Mouse (Mus musculus): ENCODE results near the gene Atp2a3. TPM values are rescaled to one million over a fixed set of nuclear protein-coding genes. Genes with fewer than 3 reads are reported as not detected.
A peak's percentile ranks its signal among the peaks of the same experiment; 100 is the strongest.

Atp2a3 gene
- polyA plus RNA-seq, 1 experiment from 2014 or later = 0.68 TPM

DNA sequence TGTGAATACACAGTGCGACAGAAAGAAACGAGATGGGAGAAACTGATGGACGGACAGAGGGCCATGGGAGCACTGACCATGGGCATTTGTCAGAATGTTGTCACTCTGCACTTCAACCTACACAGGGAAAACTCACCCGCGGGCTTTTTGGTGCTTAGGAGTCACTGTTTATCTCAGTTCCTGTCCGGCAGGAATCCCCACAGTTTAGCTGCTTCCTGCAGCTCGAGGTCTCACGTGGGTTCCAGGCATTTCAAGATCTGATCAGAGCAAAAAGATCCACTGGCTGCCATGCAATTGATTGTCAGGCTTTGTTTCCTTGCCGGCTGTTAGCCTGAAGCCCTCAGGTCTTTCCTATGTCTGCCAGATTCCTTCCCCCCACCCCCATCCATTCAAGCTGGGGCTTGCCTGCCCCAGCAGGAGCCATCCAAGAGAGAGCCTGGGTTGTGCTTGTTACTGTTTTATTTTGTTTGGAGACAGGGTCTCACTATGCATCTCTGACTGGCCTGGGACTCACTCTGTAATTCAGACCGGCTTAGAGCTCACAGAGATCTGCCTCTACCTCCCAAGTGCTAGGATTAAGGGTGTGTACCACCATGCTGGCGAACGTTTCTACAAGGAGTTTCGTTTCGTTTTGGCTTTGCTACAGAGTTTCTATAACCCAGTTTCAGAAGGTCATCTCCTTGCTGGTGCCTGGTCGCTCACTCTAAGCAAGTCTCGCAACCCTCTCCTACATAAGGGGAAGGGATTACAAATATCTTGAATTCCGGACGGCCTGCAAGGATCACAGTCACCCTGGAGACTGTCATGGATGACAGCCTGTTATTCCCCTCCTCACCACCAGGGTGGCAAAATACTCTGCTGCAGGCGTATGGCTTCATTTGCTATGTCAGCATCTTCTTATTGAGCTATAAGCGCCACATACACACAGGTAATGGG lies 20.5 kb upstream of the Atp2a3 start:
- no peak overlapping the region for H3K9ac ChIP-seq (ENCODE audit: low read depth, low read length)
- no peaks in the 10 kb centered on the region for H3K36me3 ChIP-seq (ENCODE audit: control insufficient read depth, insufficient read depth, low read length)
- H3K4me1 ChIP-seq (replicated peaks; ENCODE audit: control insufficient read depth, insufficient read depth, low read length) = no peaks in the 10 kb centered on the region
- ATAC-seq (ENCODE audit: low FRiP score) = peak; percentile 53; the same call in 1 of the 2 replicates
- peak overlapping the region; percentile 22; the same call in 1 of the 2 replicates for H3K4me3 ChIP-seq (ENCODE audit: low read depth, low read length)
- H3K27me3 ChIP-seq (ENCODE audit: control insufficient read depth, insufficient read depth, low read length) = no peaks in the 10 kb centered on the region
- no peaks in the 10 kb centered on the region for H3K9me3 ChIP-seq (ENCODE audit: control insufficient read depth, low read length)
- DNase-seq (ENCODE audit: low spot score) = peak; percentile 70
- 34% methylated on average over 20 of the region's 20 CpGs for WGBS
- H3K27ac ChIP-seq (ENCODE audit: low read depth, low read length) = no peak overlapping the region
- peak overlapping the region; percentile 21 for H3K4me2 ChIP-seq (replicated peaks; ENCODE audit: low read depth, low read length)

DNA sequence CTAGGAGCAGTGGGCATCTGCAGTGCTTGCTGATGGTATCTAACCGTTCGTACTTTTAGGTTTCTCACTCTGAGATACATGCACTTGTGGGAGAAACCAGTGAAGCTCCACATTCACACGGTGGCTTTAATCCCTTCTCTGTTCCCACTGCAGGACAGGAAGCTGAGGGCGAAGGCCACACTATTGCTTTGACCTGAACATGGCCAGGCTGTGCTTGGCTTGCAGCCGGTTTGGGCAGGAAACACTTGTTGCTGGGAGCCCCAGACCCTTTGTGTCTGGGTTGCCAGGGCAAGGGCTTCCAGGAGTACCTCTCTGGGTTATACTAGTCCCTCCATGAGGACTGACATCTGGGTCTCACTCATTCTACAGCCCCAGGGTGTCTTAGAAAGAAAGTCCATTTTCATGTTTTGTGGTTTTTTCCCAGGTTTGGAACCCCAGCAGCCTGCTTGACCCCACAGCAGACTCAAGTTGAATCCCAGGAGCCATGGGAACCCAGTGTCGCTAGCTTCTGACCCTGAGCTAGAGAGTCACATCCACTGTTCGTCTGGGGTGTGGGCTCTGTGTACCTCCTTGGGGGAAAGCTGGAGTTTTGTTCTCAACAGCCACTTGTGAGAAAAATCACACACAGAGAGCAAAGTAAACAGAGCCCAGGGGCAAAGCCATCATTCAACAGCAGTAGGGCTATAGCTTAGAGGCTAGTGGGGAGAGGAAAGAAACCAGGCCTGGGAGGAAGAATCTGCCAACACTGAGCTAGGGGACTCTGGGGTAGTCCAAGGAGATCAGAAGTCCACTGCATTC lies 15.8 kb upstream of the Atp2a3 start:
- DNase-seq (ENCODE audit: low spot score) = no peak
- 57% methylated on average over 7 of the region's 7 CpGs for WGBS
- ATAC-seq (ENCODE audit: low FRiP score) = no peak
- Histone ChIP-seq H3K36me3 (ENCODE audit: control insufficient read depth, insufficient read depth, low read length) (no peaks in the 10 kb centered on the region), H3K4me2 (replicated peaks; ENCODE audit: low read depth, low read length) (no peak overlapping the region), H3K27me3 (ENCODE audit: control insufficient read depth, insufficient read depth, low read length) (no peaks in the 10 kb centered on the region), H3K9ac (ENCODE audit: low read depth, low read length) (no peak overlapping the region), H3K9me3 (ENCODE audit: control insufficient read depth, low read length) (no peaks in the 10 kb centered on the region), H3K4me3 (ENCODE audit: low read depth, low read length) (no peak overlapping the region), H3K4me1 (replicated peaks; ENCODE audit: control insufficient read depth, insufficient read depth, low read length) (no peaks in the 10 kb centered on the region), H3K27ac (ENCODE audit: low read depth, low read length) (no peak overlapping the region)

DNA sequence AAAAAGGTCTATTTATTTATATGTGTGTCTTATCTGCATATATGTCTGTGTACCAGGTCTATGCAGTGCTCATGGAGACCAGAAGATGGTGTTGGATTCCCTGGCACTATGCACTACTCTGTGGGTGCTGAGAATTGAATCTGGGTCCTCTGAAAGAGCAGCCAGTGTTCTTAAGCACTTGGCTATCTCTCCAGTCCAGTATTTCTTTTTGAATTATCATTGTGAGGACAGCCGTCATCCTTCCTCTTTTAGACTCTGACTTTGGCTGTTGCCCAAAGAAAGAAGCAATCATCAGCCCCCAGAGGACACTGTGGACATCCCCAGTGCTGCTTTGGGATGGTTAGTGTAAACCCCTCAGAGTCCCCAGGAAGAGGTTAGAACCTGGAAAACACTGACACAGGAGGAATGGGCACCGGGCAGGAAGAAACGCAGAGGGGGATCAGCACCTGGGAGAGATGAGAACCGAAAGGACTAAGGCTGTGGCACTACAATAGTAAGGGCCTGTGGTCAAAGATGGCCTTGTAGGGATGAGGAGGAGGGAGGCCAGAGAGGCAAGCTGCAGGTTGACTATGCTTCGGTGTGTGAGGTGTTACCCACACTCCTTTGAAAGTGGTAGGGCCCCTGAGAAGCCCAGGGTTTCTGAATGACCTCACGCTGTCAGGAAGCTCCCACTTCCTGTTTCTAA lies 15.0 kb upstream of the Atp2a3 start:
- no peak overlapping the region for H3K27ac ChIP-seq (ENCODE audit: low read depth, low read length)
- no peak overlapping the region for H3K4me2 ChIP-seq (replicated peaks; ENCODE audit: low read depth, low read length)
- H3K9ac ChIP-seq (ENCODE audit: low read depth, low read length) = no peak overlapping the region
- 59% methylated on average over 6 of the region's 6 CpGs for WGBS
- no peak for DNase-seq (ENCODE audit: low spot score)
- H3K27me3 ChIP-seq (ENCODE audit: control insufficient read depth, insufficient read depth, low read length) = no peaks in the 10 kb centered on the region
- H3K4me1 ChIP-seq (replicated peaks; ENCODE audit: control insufficient read depth, insufficient read depth, low read length) = no peaks in the 10 kb centered on the region
- ATAC-seq (ENCODE audit: low FRiP score) = no peak
- no peaks in the 10 kb centered on the region for H3K9me3 ChIP-seq (ENCODE audit: control insufficient read depth, low read length)
- H3K4me3 ChIP-seq (ENCODE audit: low read depth, low read length) = no peak overlapping the region
- H3K36me3 ChIP-seq (ENCODE audit: control insufficient read depth, insufficient read depth, low read length) = no peaks in the 10 kb centered on the region

DNA sequence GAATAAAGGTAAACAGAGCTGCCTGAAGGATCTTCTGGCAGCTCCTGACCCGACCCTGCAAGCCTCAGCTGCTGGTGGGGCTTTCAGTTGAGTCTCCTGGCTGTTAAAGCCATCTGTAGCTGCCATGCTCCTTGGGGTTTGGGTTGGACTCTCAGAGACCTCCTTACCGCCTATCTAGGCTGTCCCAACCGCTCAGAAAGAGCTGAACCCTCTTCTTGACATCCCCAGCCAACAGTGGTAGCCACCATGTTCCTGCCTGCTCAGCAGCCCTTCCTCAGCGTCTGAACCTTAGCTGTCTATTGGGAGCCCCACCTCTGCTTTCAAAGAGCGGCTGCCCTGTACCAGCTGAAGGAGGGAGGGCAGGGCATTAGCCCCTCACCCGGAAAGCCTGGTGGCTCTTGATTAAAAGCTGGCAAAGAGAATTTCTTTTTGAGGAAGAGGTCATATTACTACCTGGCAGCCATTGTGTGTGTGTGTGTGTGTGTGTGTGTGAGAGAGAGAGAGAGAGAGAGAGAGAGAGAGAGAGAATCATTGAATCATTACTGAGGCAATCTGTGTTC lies 14.3 kb upstream of the Atp2a3 start:
- 51% methylated on average over 6 of the region's 6 CpGs for WGBS
- ATAC-seq (ENCODE audit: low FRiP score) (no peak), DNase-seq (ENCODE audit: low spot score) (no peak)
- no peaks in the 10 kb centered on the region for H3K4me1 ChIP-seq (replicated peaks; ENCODE audit: control insufficient read depth, insufficient read depth, low read length)
- no peaks in the 10 kb centered on the region for H3K9me3 ChIP-seq (ENCODE audit: control insufficient read depth, low read length)
- no peak overlapping the region for H3K27ac ChIP-seq (ENCODE audit: low read depth, low read length)
- no peak overlapping the region for H3K4me2 ChIP-seq (replicated peaks; ENCODE audit: low read depth, low read length)
- no peaks in the 10 kb centered on the region for H3K27me3 ChIP-seq (ENCODE audit: control insufficient read depth, insufficient read depth, low read length)
- no peak overlapping the region for H3K4me3 ChIP-seq (ENCODE audit: low read depth, low read length)
- no peaks in the 10 kb centered on the region for H3K36me3 ChIP-seq (ENCODE audit: control insufficient read depth, insufficient read depth, low read length)
- no peak overlapping the region for H3K9ac ChIP-seq (ENCODE audit: low read depth, low read length)

DNA sequence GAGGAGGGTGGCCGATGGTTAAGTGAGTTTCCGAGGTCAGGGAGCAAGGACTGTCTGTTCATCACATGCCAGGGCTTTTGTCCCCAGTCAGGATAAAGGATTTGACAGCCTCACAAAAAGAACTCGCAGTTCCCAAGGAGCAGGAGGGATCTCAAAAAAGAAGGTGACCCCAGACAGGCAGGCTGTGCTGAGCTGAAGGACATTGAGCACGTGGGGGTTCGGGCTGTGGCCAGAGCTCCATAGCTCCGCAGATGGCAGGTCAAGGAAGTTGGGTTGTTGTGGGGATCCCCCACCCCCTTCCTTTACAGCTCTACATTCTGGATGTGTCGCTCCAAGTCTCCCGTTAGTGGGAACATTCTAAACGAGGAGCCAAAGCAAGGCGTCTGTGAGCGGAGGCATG lies 13.1 kb upstream of the Atp2a3 start:
- no peak overlapping the region for H3K4me3 ChIP-seq (ENCODE audit: low read depth, low read length)
- 42% methylated on average over 11 of the region's 11 CpGs for WGBS

DNA sequence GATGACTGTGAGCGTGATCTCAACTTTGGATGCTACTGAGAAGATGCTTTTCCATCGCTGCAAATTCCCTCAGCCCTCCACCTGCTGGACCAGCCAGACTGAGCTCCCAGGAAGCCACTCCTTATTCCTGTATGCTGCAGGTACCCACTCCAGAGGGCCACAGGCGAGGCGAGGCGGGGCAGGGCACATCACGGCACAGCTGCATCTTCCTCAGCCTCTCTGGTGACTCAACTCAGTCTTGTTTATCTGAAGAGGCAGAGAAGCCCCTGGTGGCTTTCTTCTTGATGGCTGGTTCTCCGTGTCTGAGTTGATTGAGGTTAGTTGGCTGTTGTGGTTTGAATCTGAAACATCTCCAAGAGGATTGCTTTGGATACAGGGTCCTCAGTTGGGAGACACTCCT lies 12.7 kb upstream of the Atp2a3 start:
- no peaks in the 10 kb centered on the region for H3K4me1 ChIP-seq (replicated peaks; ENCODE audit: control insufficient read depth, insufficient read depth, low read length)
- H3K4me3 ChIP-seq (ENCODE audit: low read depth, low read length) = no peak overlapping the region
- H3K27ac ChIP-seq (ENCODE audit: low read depth, low read length) = no peak overlapping the region
- no peaks in the 10 kb centered on the region for H3K27me3 ChIP-seq (ENCODE audit: control insufficient read depth, insufficient read depth, low read length)
- DNase-seq (ENCODE audit: low spot score) (no peak), ATAC-seq (ENCODE audit: low FRiP score) (no peak)
- WGBS = 70% methylated on average over 7 of the region's 7 CpGs
- H3K36me3 ChIP-seq (ENCODE audit: control insufficient read depth, insufficient read depth, low read length) = no peaks in the 10 kb centered on the region
- H3K9me3 ChIP-seq (ENCODE audit: control insufficient read depth, low read length) = no peaks in the 10 kb centered on the region
- no peak overlapping the region for H3K4me2 ChIP-seq (replicated peaks; ENCODE audit: low read depth, low read length)
- H3K9ac ChIP-seq (ENCODE audit: low read depth, low read length) = no peak overlapping the region

More for the DNA sequence above, 13.1 kb upstream of the Atp2a3 start:
- no peak for ATAC-seq (ENCODE audit: low FRiP score)
- H3K9me3 ChIP-seq (ENCODE audit: control insufficient read depth, low read length) = no peaks in the 10 kb centered on the region
- no peaks in the 10 kb centered on the region for H3K36me3 ChIP-seq (ENCODE audit: control insufficient read depth, insufficient read depth, low read length)
- H3K4me2 ChIP-seq (replicated peaks; ENCODE audit: low read depth, low read length) = no peak overlapping the region
- H3K9ac ChIP-seq (ENCODE audit: low read depth, low read length) = no peak overlapping the region
- no peaks in the 10 kb centered on the region for H3K4me1 ChIP-seq (replicated peaks; ENCODE audit: control insufficient read depth, insufficient read depth, low read length)
- no peaks in the 10 kb centered on the region for H3K27me3 ChIP-seq (ENCODE audit: control insufficient read depth, insufficient read depth, low read length)
- no peak overlapping the region for H3K27ac ChIP-seq (ENCODE audit: low read depth, low read length)
- no peak for DNase-seq (ENCODE audit: low spot score)

DNA sequence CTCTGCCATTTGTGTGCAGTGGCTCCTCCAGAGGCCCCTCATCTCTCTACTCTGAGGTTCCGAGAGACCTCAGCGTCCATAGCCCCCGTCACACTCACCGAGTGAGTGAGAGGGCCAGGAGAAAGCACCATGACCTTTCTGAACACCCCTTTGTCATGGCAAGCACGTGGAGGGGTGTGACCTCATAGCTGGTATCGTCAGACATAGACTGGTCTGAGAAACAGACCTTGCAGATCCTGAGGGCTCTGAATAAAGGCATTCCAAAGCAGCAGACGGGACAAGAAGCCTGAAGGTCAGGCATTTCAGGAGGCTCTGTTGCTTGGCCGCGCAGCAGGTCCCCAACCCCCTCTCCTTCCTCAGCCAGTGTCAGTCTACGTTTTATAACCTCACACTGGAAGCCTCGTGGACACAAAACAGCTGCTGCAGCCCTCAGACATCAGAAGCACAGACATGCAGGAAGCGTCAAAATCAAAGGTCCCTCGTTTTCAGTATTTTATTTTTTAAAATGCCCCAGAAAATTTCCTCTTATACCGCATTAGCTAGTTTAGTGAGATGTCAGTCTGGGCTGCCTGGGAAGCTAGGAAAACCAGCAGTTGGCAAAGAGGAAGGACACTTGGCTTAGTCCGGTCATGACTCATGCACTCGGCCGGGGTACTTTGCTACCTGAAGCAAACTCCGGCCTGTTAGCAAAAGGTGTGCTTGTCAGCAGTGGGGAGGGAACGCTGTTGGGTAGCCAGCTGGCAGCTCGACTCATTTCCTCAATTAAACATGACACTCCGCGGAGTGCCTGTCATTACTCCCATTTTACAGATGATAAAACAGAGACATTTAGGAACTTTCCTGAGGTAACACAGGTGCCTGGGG lies 9.6 kb upstream of the Atp2a3 start:
- Histone ChIP-seq H3K27me3 (ENCODE audit: control insufficient read depth, insufficient read depth, low read length) (no peaks in the 10 kb centered on the region), H3K36me3 (ENCODE audit: control insufficient read depth, insufficient read depth, low read length) (no peaks in the 10 kb centered on the region), H3K4me2 (replicated peaks; ENCODE audit: low read depth, low read length) (no peak overlapping the region), H3K4me3 (ENCODE audit: low read depth, low read length) (no peak overlapping the region), H3K9me3 (ENCODE audit: control insufficient read depth, low read length) (no peaks in the 10 kb centered on the region), H3K9ac (ENCODE audit: low read depth, low read length) (no peak overlapping the region), H3K27ac (ENCODE audit: low read depth, low read length) (no peak overlapping the region), H3K4me1 (replicated peaks; ENCODE audit: control insufficient read depth, insufficient read depth, low read length) (no peaks in the 10 kb centered on the region)
- DNase-seq (ENCODE audit: low spot score) (no peak), ATAC-seq (ENCODE audit: low FRiP score) (no peak)
- 65% methylated on average over 22 of the region's 22 CpGs for WGBS

DNA sequence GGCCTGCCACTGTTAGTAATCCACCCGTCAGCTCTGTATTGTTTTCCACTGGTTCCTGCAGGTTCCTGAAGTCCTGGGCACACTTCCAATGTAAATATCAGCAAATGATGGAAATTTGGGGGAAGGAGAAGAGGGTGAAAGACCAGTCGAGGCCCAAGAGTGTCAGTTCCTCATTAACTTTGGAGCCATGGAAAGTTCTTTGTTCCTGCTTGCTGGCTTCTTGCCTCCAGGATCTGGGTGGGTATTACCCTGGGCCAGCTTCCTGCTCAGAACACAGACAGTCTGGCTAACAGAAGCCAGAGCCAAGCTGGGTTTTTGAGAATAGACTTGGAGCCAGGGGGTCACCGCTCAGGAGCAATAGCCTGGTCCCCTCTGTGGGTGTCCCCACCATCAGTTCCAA lies 8.7 kb upstream of the Atp2a3 start:
- 65% methylated on average over 3 of the region's 3 CpGs for WGBS
- Histone ChIP-seq H3K36me3 (ENCODE audit: control insufficient read depth, insufficient read depth, low read length) (no peaks in the 10 kb centered on the region), H3K4me2 (replicated peaks; ENCODE audit: low read depth, low read length) (no peak overlapping the region), H3K9ac (ENCODE audit: low read depth, low read length) (no peak overlapping the region), H3K4me3 (ENCODE audit: low read depth, low read length) (no peak overlapping the region), H3K27ac (ENCODE audit: low read depth, low read length) (no peak overlapping the region), H3K4me1 (replicated peaks; ENCODE audit: control insufficient read depth, insufficient read depth, low read length) (no peaks in the 10 kb centered on the region), H3K27me3 (ENCODE audit: control insufficient read depth, insufficient read depth, low read length) (no peaks in the 10 kb centered on the region), H3K9me3 (ENCODE audit: control insufficient read depth, low read length) (no peaks in the 10 kb centered on the region)
- ATAC-seq (ENCODE audit: low FRiP score) = no peak
- DNase-seq (ENCODE audit: low spot score) = no peak

Measured in hindbrain, embryonic 11.5 days (tissue).